Mouse (Mus musculus) stomach, postnatal 0 days (tissue): ENCODE data around the gene Elmo1.

Experiments used
- CTCF ChIP-seq: IDR thresholded peaks from 2 replicates; pipeline ENCODE4 v1.5.1; 2016; ENCODE audit warnings: antibody characterized with exemption, low read depth, mild to moderate bottlenecking, moderate library complexity
- EP300 ChIP-seq: optimal IDR thresholded peaks from 2 replicates; pipeline ENCODE3; 2016; ENCODE audit warnings: antibody characterized with exemption

DNA sequence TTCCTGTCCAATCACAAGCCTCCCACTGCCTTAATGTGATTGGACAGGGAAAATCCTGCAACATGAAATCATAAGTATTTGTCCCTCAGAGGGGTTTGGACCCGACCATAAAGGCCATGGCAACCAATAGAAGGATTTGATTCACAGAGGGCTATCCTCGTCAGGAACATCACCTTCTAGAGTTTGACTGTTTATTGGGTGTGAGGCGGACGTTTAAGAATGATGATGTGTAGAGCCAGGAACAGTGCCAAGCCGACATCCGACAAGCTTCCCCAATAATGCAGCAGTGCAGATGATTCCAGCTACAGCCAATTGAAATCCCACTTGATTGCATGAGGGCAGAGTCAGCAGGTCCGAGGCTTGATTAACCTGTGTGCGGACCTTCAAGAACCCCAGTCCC is 288.5 kb downstream of the Elmo1 start:
- TF ChIP-seq EP300 (no peak), CTCF (no peak)
